Mouse (Mus musculus) heart, postnatal 36 days (tissue): ENCODE results near the gene Naa38. TPM values are rescaled to one million over a fixed set of nuclear protein-coding genes. Genes with fewer than 3 reads are reported as not detected.

Source experiments
- DNase-seq, 2 experiments: peaks; one replicate each; pipeline ENCODE4 v3.0.0; 2021 to 2022
- intact Hi-C: fragments of 180-260 bp; cut with DNase I; formaldehyde crosslinking; loops from one replicate; pipeline ENCODE4 v1.15.1; 2025
- total RNA-seq, 2 experiments: library from RNA; stranded (reverse); gene quantifications; 2 replicates each; pipeline ENCODE4 v1.2.3; 2021

Naa38 gene
- total RNA-seq, result 100 to 1,000 TPM; 101 to 103 TPM

DNA sequence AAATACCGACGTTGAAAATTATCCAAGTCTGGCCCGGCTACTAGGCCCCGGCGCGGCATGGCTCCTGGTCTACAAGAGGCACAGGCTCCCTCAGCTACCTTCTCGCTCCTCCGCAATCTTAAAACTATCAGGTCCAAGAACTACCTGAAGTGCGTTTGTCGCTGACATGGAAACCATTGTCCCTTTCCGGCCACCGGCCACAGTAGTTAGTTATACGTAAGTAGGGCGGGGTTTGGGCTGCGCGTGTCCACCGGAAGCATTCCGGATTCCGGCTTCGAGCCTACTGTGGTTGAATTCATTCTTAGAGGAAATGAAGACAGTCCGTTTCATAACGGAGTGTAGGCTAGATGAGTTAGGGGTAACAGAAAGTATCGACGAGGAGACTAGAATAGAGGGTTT is at the start of gene Naa38, which contains the start of gene Cyb5d1:
Gene Naa38, plus strand, starts transcription at position 253 of the 399 bp plus-strand sequence.
Gene Cyb5d1, minus strand, starts transcription at position 397 of the 399 bp plus-strand sequence.
- intact Hi-C loops, result loop anchor here (5.0 kb wide), 1 partner anchor 298 kb away; the partner anchor contains the start of gene Per1
- DNase-seq, result peak; percentile 89 to 91

DNA sequence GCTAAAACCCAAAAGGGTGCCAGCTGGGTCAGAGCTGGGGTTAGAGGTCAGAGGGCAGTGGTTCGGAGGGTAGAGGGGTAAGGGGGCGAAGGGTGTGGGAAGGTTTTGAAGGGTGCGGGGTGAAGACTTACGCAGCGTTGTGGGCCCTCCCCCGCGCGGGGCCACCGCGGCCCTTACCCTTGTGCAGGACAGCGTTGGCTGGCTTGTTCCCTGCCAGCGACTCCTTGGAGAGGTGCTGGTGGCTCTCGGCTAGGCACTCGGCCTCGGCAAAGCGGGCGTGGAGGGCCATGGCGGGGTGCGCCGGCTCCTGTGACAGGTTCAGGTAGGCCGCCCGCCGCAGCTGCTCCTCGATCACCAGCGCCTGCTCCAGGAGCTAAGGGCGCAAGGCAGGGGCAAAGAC is 48.8 kb upstream of the Naa38 start:
- no peak for DNase-seq
- intact Hi-C loops, result no loop called here

DNA sequence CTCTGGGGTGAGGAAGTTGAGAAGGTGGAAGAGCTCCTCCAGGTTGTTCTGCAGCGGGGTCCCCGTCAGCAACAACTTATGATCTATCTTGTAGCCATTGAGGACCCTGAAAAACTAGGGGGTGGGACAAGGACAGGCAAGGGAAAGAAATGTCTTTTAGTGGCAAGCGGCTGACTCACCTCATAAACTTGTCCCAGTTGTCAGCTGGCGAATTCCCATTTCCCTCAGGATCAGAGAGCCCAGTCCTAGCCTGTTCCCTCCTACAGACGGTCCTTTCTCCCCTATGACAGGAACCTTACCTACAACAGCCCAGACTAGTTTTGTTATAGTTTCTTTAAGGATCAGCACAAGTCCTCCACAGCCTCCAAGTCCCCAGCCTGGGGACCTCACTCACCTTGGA is 38.7 kb upstream of the Naa38 start:
- intact Hi-C loops, result no loop called here
- no peak for DNase-seq

DNA sequence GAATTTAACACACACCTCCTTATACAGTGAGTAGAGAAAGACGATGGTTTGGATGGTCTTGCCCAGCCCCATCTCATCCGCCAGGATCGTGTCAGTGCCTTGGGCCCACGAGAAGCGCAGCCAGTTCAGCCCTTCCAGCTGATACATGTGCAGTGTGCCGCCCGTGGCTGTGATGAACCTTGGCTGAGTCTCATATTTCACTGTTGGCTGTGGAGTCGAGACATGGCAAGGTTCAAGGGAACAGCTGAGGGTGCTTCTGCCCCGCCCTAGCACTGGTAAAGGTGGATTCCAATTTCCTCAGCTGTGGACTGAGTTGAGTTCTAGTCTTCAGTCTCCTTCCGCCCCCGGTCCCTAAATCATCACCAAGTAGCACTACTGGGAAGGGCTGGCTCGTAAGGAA is 37.6 kb upstream of the Naa38 start:
- intact Hi-C loops, result no loop called here
- DNase-seq, result no peak

DNA sequence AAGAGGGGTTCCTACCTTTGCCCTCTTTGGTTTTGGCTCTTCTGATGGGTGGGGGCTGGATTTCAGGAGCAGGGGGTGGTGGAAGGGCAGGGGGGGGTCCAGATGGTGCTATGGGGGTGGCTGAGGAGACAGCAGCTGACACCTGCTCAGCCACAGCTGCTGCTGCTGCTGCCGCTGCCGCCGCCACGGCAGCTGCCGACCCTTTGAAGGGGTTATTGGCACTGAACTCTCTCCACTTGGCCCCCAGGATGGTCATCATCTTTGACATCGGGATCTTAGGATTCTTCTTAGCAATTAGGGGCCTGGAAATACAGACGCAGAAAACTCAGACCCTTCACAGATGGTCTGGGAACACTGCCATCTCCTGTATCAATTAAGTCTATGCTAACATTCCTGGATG is 33.3 kb upstream of the Naa38 start:
- intact Hi-C loops, result no loop called here
- DNase-seq, result no peak

DNA sequence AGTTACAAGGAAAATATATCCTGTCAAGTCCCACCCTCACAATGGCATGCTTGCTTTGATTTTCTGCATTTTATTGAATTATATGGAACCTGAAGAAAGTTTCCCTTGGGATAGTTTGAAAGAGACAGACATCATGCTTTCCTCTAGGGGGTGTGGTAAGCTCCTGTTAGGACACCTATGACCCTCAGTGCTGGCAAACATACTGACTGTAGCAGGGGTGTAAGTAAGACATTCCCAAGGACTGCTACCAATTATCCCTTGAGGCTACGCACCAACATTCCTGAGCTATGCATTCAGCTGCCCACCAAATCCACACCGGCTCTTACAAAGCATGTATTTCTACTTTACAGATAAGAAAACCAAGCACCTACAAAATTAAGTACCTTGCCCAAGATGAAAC is 32.8 kb upstream of the Naa38 start:
- intact Hi-C loops, result no loop called here
- no peak for DNase-seq

DNA sequence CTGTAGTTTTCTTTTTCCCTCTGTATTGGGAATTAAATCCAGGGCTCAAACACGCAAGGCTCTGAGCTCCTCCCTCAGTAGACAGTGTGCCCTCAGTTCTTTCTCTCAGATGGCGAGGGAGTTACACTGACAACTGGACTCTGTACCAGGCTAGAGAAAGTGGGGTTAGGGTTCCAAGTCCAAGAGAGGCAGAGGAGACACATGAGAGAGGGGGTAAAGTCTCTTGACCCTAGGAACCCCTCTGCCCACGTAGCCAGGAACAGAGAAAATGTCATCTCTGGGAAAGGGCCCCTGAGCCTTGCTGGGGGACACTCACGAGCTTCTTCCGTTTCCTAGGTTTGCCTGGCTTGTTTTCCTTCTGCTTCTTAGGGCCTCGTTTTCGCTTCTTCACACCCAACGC is 30.9 kb upstream of the Naa38 start:
- no peak for DNase-seq
- intact Hi-C loops, result loop anchor here (2.0 kb wide), 2 partner anchors 24 to 56 kb away; partner anchors contain the start of gene Rnf227

DNA sequence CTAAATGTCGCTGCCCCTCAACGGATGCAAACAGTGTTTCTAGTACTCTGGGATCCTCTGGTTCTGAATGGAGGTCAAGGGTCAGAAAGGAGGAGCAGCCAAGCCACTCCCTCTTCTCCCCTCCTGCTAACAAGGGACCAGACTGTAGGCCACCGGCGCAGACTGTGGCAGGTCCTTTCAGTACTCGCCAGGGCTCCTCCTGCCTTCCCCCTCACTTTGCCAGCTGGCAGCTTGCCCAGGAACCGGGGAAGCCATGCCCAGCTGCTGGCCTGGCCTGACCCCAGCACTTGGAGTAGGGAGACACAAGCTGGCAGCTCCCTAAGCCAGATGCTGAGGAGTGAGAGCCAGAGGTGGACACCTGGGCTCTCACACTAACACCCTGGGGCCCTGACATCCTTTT is 30.4 kb upstream of the Naa38 start:
- intact Hi-C loops, result loop anchor here (2.0 kb wide), 2 partner anchors 24 to 56 kb away; partner anchors contain the start of gene Rnf227
- DNase-seq, result peak; percentile 93 to 95

DNA sequence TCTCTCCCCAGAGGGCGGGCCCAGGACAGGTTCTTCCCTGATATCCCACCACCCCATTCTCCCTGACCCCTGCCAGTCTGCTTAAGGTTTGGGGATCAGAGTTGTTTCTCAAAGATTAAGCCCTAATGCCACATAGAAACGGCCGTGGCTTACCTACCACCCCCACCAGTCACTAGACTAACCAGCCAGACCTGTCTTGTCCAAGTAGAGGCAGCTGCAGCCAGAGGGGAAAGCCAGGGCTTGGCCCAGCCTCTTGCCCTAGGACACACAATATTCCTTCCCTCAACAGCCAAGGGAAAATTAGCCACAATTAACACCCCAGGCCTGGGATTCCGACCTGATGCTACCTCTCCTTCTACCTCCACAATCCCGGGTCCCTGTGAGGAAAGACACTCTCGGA is 29.6 kb upstream of the Naa38 start:
- no peak for DNase-seq
- intact Hi-C loops, result loop anchor here (2.0 kb wide), 2 partner anchors 25 to 55 kb away; partner anchors contain the start of gene Rnf227

DNA sequence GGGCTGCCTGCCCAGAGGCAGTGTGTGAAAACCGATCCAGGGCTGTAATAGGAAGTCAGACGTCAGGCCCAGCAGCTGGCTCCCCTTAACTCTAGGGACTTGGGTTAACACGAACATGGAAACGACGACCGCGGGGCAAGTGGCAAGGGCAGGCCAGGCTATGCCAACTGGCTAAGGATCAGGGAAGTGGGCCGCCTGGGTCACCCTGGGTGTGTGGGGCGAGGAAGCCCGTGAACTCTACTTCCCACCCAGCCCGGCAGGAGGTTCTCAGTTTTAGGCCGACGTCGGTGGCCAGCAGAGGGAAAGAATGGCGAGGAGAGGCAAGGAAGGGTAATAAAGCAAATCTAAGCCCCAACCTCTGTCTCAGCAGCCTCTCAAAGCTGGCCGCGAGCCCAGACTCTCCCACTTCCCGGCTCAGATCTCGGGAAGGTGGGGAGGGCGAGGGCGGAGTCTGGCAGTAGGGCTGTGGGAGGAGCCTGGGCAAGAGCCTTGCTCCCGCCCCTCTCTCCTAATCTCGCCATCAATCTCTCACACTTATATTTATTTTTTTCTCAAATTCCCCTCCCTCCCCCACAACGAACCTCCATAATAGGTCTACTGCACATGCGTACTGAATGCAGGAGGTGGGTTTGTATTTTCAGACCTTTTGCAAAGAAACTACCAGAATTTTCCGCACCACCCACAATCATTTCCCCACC is 29.0 kb upstream of the Naa38 start:
- intact Hi-C loops, result no loop called here
- peak; percentile 92 to 96 for DNase-seq

DNA sequence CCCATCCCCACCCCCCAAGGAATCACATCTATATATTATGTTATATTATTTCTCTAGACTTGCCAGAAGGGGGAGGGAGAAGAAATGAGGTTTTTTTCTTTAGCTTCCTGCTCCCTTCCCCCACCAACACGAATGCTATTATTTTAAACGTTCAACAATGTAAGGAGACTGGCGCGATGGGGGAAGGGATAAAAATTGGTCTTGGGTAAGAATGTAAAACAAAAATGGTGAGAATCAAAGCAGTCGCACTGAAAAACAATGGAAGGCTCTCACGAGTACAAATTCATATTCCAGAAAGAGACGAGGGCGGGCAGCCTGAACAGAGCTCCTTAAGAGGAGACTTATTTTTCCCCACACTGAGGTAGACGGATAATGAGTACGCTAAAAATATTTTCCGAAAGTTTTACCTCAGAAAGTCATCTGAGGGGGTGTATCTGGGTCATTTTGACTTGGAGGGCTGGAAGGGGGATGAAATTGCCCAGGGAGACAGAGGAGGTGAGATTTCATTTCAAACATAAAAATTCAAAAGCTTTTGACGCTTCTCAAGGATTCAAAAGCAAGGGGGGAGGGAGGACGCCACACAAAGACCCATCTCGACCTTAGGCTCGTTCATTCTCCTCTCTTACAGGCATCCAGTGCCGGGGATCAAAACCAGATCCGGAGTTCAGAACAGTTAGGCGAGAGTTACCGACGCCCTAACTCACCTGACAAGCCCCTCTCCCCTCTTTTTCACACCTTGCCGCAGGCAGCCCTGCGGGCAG is 28.3 kb upstream of the Naa38 start:
- DNase-seq, result peak; percentile 22 to 48
- intact Hi-C loops, result no loop called here

DNA sequence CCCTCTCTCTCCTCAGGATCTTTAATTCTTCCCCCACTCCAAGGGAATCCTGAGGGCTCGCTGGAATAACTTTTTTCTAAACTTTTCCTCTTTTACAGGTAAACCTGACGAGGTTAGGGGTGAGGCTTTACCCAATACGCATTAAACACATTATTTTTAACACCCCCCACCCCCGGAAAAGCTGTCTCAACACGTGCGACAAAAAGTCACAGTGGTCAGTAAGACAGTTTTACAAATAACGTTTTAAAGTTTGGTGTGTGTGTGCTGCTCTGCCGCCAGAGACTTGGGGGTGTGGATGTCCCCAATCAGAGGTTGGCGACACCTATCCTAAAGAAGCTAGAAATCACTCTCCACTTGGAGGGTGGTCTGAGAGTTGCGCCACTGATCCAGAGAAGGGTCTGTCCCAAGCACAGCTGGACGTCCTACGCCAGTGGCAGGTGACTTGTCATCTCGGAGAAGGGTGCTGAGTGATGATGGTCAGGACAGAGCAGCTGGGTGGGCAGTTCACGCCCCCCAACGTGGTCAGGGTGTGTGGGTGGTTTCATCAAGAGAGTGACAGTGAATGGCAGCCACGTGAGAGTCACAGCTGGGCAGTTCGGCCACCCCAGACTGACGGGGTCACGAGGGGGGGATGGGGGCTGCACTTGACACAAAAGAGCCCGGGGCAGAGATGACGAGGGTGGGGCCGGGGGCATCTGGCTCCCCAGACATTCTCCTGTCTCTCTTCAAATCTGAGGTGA is 27.5 kb upstream of the Naa38 start:
- intact Hi-C loops, result loop anchor here (2.0 kb wide), 1 partner anchor 41 kb away; the partner anchor contains the start of gene Kcnab3
- DNase-seq, result peak; percentile 27 to 42

DNA sequence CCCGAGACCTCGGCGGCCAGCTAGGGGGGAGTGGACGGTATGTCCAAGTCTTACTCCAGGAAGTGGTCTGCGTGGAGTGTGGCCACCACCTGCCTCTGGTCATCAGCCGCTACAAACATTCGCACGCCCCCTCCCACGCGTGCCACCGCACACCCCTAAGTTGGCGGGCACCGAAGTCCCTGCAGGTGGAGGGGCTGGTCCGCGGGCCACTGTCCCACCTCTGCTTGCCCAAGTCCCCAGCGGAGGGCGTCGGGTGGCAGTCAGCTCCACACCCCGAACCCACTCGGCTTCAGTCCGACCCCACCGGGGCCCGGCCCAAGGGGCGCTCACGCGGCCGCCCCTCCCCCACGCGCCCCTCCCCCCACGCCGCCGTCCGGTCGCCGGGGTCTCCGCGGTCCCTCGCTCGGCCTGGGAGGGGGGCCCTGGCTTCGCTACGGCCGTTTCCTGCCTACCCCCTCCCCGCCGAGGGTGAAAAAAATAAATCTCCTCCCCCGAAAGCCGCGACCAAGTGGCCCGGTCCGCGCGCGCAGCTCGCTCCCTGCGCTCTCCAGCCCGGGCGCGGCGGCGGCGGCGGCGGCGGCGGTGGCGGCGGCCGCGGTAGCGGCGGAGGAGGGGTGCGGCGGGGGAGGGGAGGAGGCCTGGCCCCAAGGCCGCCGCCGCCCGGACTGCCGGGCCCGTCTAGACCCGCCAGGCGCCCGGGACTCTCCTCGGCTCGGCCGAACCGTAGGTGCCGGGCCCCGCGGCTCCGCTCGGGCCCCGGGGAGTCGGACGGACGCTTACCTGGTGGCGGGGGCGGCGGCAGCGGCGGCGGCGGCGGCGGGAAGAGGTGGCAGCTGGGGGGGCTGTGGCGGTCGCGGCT is 26.7 kb upstream of the Naa38 start:
- DNase-seq, result peak; percentile 51 to 61
- intact Hi-C loops, result loop anchor here (2.0 kb wide), 1 partner anchor 42 kb away; the partner anchor contains the start of gene Kcnab3

DNA sequence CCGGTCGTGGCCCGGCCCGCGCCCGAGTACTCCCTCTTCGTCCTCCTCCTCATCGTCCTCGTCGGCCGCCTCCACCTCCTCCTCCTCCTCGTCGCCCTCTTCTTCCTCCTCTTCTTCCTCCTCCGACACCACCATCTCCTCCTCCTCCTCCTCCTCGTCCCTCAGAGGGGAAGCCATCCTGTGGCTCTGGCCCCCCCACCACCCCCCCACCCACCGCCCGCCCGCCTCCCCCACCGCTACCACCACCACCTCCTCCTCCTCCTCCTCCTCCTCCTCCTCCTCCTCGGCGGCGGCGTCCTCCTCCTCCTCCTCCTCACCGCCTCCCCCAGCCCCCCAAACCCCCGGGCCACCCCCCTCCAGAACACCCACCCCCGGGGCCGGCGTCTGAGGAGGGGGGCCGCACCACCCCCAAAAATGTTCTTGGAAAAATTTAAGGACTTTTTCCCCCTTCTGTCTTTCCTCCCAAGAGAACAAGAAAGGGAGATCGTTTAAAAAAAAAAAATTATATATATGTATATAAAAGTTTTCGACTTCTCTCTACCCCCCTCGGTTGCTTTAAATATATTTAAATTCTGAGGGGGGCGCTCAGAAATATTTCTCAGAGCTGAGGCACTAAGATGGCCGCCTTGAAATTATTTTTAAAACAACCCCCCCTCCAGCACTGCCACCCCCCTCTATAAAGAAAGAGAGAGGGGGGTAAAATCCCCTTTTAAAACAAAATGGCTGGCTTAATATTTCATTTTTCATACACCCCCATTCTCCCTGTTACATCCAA is 25.9 kb upstream of the Naa38 start, which contains the start of gene Chd3:
Gene Chd3, minus strand, starts transcription at position 192 of the 775 bp plus-strand sequence.
- intact Hi-C loops, result loop anchor here (2.0 kb wide), 1 partner anchor 43 kb away; the partner anchor contains the start of gene Kcnab3
- DNase-seq, result no peak

DNA sequence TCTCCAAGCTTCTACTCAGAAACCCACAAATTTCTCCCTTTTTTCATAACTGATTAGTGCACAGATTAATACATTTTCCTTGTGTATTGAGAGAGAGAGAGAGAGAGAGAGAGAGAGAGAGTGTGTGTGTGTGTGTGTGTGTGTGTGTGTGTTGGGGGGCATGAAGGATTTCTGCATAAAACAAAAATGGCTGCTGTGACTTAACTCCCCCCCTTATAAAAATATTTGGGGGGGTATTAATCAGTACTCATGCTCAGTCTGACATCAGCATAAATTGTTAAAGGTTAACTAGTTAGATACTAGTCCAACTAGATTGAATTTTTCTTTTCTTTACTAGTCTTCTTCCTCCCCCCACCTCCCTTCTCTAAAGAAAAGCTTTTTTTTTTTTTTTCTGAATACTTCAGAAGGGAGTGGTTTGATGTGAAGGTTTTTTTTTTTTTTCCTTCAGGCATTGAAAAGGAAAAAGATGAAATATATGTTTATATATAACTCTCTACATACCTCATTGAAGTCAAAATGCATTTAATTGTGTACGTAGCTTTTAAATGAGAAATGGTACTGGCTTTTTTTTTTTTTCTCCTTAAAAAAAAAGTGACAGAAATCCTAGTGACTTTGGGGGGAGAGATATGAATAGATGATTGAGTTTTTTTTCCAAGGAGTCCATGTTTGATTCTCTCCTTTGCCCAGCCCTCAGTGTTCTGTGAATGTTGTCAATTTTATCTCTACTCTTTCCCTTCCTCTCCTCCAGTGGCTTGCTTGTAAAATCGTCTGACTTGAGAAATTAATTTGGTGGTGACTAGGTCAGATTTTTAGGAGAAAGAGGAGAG is 25.1 kb upstream of the Naa38 start:
- DNase-seq, result no peak
- intact Hi-C loops, result loop anchor here (2.0 kb wide), 1 partner anchor 43 kb away; the partner anchor contains the start of gene Kcnab3

DNA sequence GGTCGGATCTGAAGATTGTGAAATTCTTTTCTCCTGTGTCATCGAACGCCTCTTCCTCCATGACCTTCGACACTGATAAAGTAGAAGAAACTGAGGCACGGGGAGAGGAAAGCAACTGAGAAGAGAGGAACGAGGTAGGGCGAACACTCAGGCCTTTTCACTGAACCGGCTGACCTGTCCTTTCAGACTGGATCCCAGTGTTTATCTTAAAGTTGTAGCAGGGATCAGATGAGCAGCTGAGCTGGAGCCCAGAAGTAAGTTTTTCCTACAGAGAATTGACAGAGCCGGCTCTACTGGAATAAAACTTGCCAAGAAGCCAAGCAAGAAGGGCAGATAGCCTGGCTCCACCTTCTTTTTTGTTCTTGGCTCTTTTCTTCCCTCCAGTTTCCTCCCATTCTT is 24.5 kb upstream of the Naa38 start:
- intact Hi-C loops, result loop anchor here (1.0 kb wide), 1 partner anchor 17 kb away; no protein-coding TSS in a partner anchor
- no peak for DNase-seq

DNA sequence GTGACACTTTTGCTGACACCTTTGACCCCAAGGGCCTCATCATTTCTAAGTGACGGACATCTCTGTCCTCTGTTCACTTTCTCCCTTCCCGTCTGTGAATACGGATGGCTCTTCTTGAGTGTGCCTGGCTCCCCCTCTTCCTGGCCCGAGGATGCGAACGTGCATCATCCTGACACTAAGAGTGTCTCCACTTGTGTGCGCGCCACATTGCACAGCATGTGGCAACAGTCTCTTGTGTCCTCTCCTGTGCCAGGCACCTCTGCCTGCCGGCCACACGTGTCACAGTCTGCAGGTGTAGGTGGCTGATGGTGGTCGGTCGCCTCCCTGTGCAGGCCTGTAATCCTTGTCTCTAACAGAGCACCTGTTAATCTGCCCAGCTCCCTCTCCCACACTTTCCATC is 23.7 kb upstream of the Naa38 start:
- intact Hi-C loops, result loop anchor here (1.0 kb wide), 1 partner anchor 17 kb away; no protein-coding TSS in a partner anchor
- no peak for DNase-seq
